Mouse (Mus musculus): ENCODE data around the gene Trim7. TPM values are rescaled to one million over a fixed set of nuclear protein-coding genes. Genes with fewer than 3 reads are reported as not detected.

The Trim7 gene
- total and polyA plus RNA-seq, 3 experiments, result 0.81 to 1.3 TPM; not detected in 1

DNA sequence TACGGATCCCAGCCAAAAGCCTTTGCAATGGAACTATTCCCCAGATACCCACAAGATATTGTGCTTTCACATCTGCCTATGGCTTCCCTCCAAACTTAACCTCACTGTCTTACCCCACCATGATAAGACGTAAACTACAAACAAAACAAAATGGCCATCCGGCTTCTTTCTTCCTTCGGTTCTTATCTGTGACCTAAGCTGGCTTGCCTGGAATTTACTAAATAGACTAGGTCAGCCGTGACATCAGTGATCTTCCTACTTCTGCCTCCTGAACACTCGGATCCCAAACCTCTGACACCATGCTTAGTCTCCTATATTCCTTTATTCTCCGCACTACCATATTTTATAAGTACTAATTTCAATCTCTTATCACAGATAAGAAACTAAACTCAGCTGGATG, 27.6 kb upstream of the Trim7 start:
- Histone ChIP-seq H3K27me3 (ENCODE audit: control insufficient read depth in 1 of 2, insufficient read depth in 2 of 2, low read length in 2 of 2) (no peaks in the 10 kb centered on the region), H3K27ac (ENCODE audit: control insufficient read depth, low read depth, low read length) (peak overlapping the region; percentile 96), H3K4me3 (ENCODE audit: control insufficient read depth in 1 of 2, insufficient read depth in 1 of 2, low read depth in 2 of 2, low read length in 2 of 2) (peak overlapping the region; percentile 78 to 96), H3K36me3 (ENCODE audit: control insufficient read depth in 1 of 2, insufficient read depth in 2 of 2, low read length in 2 of 2) (peaks cover 23 to 27% of the 10 kb centered on the region in 2 experiments), H3K4me1 (ENCODE audit: control insufficient read depth in 1 of 2, insufficient read depth in 2 of 2, low read length in 2 of 2) (peaks cover 2 to 31% of the 10 kb centered on the region in 2 experiments; a peak in 3 of 4 replicates), H3K9me3 (replicated peaks; ENCODE audit: insufficient read depth, low read length) (no peaks in the 10 kb centered on the region), H3K9ac (ENCODE audit: control insufficient read depth, low read depth, low read length, poor library complexity, severe bottlenecking) (peak overlapping the region; percentile 97), H3K79me2 (ENCODE audit: control insufficient read depth, insufficient read depth, low read length, poor library complexity) (peaks cover 47% of the 10 kb centered on the region)
- DNase-seq (ENCODE audit: low read depth, low spot score), result peak; percentile 87
- no peak for TF ChIP-seq BHLHE40 (IDR thresholded peaks at IDR 0.05; ENCODE audit: borderline replicate concordance, low read depth, low read length)
- TF ChIP-seq E2F4 (IDR thresholded peaks at IDR 0.05; ENCODE audit: borderline replicate concordance, low read depth, low read length), result no peak
- TF ChIP-seq MAZ (IDR thresholded peaks at IDR 0.05; ENCODE audit: low read depth, low read length), result no peak
- TF ChIP-seq RAD21 (IDR thresholded peaks at IDR 0.05; ENCODE audit: low read depth, low read length), result no peak
- no peak for TF ChIP-seq GABPA (IDR thresholded peaks at IDR 0.05; ENCODE audit: low read depth, low read length)
- no peak; the same call in 1 of the 2 replicates for TF ChIP-seq MXI1 (IDR thresholded peaks at IDR 0.05; ENCODE audit: low read depth, low read length)
- TF ChIP-seq MEF2A (IDR thresholded peaks at IDR 0.05; ENCODE audit: extremely low read depth, insufficient replicate concordance, low read depth, low read length, poor library complexity, severe bottlenecking), result no peak
- no peak for TF ChIP-seq UBTF (IDR thresholded peaks at IDR 0.05; ENCODE audit: borderline replicate concordance, insufficient read depth, low read depth, low read length)
- no peak for TF ChIP-seq USF1 (IDR thresholded peaks at IDR 0.05; ENCODE audit: low read depth, low read length)
- TF ChIP-seq NELFE (IDR thresholded peaks at IDR 0.05; ENCODE audit: low read depth, low read length), result peak; percentile 45
- TF ChIP-seq POLR2AphosphoS2 (IDR thresholded peaks at IDR 0.05; ENCODE audit: low read length), result no peak
- peak; percentile 74 for TF ChIP-seq GATA1 (IDR thresholded peaks at IDR 0.05; ENCODE audit: low read depth, low read length)
- no peak for TF ChIP-seq NRF1 (IDR thresholded peaks at IDR 0.05; ENCODE audit: insufficient read depth, low read depth, low read length, poor library complexity, severe bottlenecking)
- TF ChIP-seq CTCF (IDR thresholded peaks at IDR 0.05 in 2 of 3, conservative IDR thresholded peaks at IDR 0.05 in 1 of 3; ENCODE audit: control insufficient read depth in 1 of 3, insufficient read depth in 1 of 3, low read depth in 2 of 3, low read length in 3 of 3, poor library complexity in 1 of 3, severe bottlenecking in 1 of 3), result no peak
- TF ChIP-seq CHD2 (IDR thresholded peaks at IDR 0.05; ENCODE audit: low read length), result no peak
- no peak for TF ChIP-seq JUND (IDR thresholded peaks at IDR 0.05; ENCODE audit: low read depth, low read length)
- 0 out of 2 replicates have a peak, but pooled peaks have one; percentile 20 for TF ChIP-seq ZNF384 (IDR thresholded peaks at IDR 0.05; ENCODE audit: low read depth, low read length)
- no peak for TF ChIP-seq USF2 (IDR thresholded peaks at IDR 0.05; ENCODE audit: borderline replicate concordance in 1 of 2, insufficient read depth in 1 of 2, low read depth in 1 of 2, low read length in 2 of 2)
- no peak for TF ChIP-seq CHD1 (IDR thresholded peaks at IDR 0.05; ENCODE audit: low read depth, low read length)
- TF ChIP-seq RCOR1 (IDR thresholded peaks at IDR 0.05; ENCODE audit: low read depth, low read length), result peak; percentile 40; the same call in 1 of the 2 replicates
- no peak; the same call in 1 of the 2 replicates for TF ChIP-seq MYC (IDR thresholded peaks at IDR 0.05; ENCODE audit: low read depth, low read length)
- no peak for TF ChIP-seq SMC3 (IDR thresholded peaks at IDR 0.05; ENCODE audit: low read depth, low read length)
- TF ChIP-seq ETS1 (IDR thresholded peaks at IDR 0.05; ENCODE audit: low read depth, low read length), result peak; percentile 74
- peak; percentile 25; the same call in 1 of the 2 replicates for TF ChIP-seq TAL1 (IDR thresholded peaks at IDR 0.05; ENCODE audit: low read length)
- TF ChIP-seq MAX (IDR thresholded peaks at IDR 0.05; ENCODE audit: low read length), result no peak
- 0 out of 2 replicates have a peak, but pooled peaks have one; percentile 34 for TF ChIP-seq ZMIZ1 (IDR thresholded peaks at IDR 0.05; ENCODE audit: low read depth, low read length)
- TF ChIP-seq TBP (IDR thresholded peaks at IDR 0.05; ENCODE audit: low read depth, low read length), result peak; percentile 13; the same call in 1 of the 2 replicates
- TF ChIP-seq TCF12 (IDR thresholded peaks at IDR 0.05; ENCODE audit: low read depth, low read length), result peak; percentile 45; the same call in 1 of the 2 replicates
- TF ChIP-seq KAT2A (conservative IDR thresholded peaks at IDR 0.05; ENCODE audit: low read depth, low read length), result 0 out of 2 replicates have a peak, but pooled peaks have one; percentile 20
- TF ChIP-seq MYB (IDR thresholded peaks at IDR 0.05; ENCODE audit: low read depth, low read length), result no peak
- peak; percentile 38 to 41; a peak in 2 of 4 replicates for TF ChIP-seq EP300 (IDR thresholded peaks at IDR 0.05; ENCODE audit: low read depth in 1 of 2, low read length in 2 of 2)
- no peak for TF ChIP-seq POLR2A (IDR thresholded peaks at IDR 0.05; ENCODE audit: control insufficient read depth in 1 of 2, insufficient read depth in 1 of 2, low read depth in 1 of 2, low read length in 2 of 2, poor library complexity in 1 of 2)
- TF ChIP-seq MAFK (IDR thresholded peaks at IDR 0.05; ENCODE audit: borderline replicate concordance, low read depth, low read length), result no peak
- TF ChIP-seq ZKSCAN1 (IDR thresholded peaks at IDR 0.05; ENCODE audit: low read depth, low read length), result no peak
- peak; percentile 75; the same call in 1 of the 2 replicates for TF ChIP-seq SIN3A (IDR thresholded peaks at IDR 0.05; ENCODE audit: low read length)
- no peak for TF ChIP-seq ZC3H11A (IDR thresholded peaks at IDR 0.05; ENCODE audit: low read depth, low read length)
- TF ChIP-seq POLR2AphosphoS5 (IDR thresholded peaks at IDR 0.05; ENCODE audit: borderline replicate concordance, low read depth, low read length), result no peak
